Mouse (Mus musculus) regulatory T cell (primary cell): ENCODE data around the gene Vash1.

Experiments used
- in situ Hi-C: fragments of 300-600 bp; cut with MboI, MseI; formaldehyde crosslinking; loops from one replicate; pipeline ENCODE4 v1.15.1; 2025; ENCODE audit warnings: high pct_unique_total_duplicates

The Vash1 gene

DNA sequence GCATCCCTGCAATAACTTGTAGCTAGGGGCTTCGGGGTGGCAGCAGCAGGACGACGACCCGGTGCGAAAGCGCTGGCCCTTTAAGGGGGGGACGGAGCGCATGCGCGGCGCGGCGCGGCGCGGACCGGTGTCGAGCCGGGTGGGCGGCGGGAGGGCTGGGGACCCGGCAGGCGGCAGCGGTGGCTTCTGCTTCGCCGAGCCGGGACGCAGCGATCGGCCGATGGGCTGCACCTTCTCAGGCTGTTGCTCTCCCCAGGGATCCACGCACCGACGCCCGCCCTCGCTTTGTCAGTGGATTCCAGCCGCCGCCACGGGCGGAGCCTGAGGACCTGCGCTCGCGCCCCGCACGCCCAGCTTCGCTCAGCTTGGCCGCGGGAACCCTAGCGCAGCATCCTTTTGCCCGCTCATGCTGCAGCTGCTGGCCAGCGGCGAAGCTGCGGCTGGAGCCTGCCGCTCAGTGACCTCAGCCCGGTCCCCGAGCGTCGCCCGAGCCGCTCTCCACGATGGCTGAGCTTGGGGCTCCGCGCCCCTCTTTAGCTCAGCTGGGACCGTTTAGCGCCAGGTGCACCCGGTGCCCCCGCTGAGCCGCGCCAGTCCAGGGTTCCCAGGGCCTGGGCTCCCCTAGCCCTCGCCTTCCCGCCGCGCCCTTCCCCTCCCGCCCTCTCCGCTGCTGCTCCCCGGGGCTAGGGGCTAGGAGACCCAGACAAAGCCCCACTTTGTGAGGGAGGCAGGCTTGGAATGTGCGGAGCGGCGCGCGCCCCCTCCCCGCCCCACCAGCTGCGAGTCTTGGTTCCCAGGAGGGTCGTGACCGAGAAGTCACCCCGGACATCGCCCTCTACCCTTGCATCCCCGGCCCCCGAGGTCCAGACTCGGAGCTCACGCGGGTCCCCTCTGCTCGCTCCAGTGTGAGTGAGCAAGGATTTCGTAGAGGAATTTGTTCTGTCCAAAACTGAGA, at the start of gene Vash1:
Vash1 (plus strand) TSS at position 110 of the 955 bp plus-strand sequence.
- in situ Hi-C loops, result no loop called here

DNA sequence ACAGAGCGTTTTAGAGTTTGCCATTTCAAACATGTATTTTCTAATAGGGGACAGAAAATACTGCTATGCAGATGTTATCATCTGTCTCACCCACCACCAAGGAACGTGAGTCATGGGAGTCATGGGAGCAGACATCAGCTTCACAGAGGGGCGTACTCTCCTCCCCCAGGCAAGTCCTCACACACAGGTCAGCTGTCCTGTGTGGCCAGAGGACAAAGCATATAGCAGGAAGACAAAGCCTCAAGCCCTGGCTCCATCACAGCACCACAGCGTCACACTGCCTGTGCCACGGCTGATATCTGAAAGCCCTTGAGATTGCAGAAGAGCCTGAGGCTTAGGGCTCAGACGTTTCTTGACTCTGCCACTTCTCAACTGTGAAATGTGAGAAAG, 49.7 kb upstream of the Vash1 start:
- in situ Hi-C loops, result no loop called here

DNA sequence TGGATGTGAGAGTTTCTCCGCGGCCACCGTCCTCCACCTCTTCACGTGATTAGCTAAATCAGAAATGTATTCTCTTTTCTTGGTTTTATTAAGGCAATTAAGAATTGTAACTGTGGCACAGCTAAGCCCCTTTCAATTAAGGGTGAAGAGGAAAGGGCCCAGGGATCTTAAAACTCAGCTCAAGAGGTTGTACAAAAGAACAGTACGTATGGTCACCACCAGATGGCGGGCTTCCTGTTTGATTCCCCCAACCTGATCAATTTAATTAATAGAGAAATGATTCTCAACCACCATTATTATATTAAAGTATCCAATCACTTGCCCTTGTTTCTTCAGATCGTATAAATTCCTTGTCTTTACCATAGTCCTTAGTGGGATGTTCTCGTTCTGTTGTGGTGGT, 36.7 kb upstream of the Vash1 start:
- in situ Hi-C loops, result loop anchor here (5.0 kb wide), 1 partner anchor 76 kb away; no protein-coding TSS in a partner anchor

DNA sequence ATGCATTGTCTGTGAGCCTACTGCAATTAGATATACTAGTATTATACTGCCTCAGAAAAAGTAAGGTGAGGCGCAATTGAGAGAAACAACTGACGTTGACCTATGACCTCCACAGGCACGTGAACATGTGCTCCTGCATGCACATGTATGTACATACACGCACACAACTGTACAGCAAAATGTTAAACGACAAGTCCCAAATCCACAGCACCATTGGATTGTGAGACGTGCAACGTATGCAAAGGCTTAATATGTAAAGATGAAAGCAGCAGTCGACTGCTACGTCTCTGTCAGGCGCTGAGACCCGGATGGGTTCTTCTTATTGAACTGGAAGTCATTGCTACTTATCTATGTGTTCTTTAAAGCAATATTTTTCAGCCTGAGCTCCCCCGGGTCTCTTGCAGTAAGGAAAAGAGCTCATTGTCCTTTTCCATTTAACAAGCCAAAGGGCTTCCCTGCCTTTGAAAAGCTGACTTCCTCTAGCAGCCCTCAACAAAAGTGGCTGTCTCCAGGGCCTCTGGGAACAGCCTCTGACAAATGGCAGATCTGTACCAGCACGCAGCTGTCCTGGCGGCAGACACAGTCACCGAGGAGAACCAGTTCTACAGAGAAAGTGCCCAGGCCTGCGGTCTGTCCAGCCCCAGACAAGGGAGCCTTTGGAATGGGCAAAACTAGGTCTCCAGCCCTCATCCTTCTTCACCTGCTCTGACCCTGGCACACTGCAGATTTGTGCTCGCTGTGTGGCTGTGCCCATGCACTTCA, 33.8 kb upstream of the Vash1 start:
- in situ Hi-C loops, result loop anchor here (5.0 kb wide), 1 partner anchor 73 kb away; no protein-coding TSS in a partner anchor

DNA sequence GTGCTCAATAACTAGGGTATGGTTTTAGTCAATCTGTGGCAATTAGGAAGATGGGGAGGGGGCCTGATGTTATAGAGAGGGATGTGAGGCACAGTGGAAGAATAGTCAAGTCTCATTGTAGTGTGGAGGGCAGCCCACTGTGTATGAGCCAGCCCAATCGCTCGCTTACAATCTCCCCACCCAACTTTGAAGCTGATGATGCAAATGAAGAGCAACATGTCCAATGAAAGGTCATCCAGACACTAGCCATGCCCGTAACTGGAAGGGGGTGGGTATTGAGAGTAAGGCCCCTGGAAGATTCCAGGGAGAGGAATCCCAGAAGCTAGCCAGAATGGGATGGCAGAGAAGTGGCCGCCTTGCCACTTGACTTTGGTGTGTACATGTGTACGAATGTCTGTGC, 33.0 kb upstream of the Vash1 start:
- in situ Hi-C loops, result no loop called here

DNA sequence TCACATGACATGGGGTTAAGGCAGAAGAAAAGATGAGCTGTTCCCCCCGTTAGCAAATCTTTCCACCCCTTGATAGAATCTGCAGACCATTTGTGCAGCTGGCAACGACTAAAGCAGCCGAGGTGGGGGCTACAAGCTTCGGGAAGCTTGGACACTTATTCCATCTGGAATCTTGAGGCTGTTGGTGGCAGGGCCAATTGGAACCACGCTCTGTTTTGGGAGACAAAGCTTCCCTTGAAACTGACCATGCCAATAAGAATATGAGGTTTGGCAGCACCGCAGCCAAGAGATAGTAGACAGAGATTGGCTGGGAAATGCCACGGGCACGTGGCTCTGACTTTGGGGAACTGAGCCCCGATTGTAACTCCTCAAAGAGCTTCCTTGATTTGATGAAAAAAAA, 31.7 kb upstream of the Vash1 start:
- in situ Hi-C loops, result no loop called here

DNA sequence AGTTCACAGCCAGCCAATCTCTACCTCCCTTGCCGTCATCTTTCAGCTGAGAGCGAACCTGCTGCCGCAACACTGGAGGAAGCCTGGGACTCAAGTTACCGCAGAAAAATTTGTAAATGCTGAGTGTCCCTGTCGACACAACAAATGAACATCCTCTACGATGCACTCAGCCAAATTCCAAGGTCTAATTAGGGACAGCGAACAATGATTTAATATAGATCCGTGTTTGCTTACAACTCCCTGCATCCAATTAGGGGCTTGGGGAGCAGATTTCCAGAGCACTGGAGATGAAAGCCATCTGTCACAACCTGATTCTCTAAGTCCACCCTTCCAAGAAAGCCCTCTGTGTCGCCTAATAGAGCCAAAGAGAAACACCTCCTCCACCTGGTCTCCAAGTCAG, 31.2 kb upstream of the Vash1 start:
- in situ Hi-C loops, result no loop called here

DNA sequence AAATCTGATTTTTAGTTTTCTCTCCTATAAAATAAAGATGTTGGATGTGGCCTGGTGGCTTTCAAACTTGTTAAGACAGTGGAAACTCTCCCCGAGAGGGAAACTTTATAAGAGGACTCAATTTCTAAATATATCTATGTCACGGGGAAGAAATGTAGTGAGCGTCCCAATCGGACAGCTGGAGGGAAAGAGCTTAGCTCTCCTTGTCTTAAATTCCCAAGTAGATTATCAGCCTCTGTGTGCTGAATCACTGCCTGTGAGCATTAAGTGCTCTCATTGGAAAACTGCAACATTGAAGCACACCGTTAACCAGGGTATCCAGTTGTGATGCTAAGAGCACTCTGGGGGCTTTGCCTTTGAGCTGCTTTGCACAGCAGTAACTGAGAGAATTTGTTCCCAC, 30.8 kb upstream of the Vash1 start:
- in situ Hi-C loops, result no loop called here

DNA sequence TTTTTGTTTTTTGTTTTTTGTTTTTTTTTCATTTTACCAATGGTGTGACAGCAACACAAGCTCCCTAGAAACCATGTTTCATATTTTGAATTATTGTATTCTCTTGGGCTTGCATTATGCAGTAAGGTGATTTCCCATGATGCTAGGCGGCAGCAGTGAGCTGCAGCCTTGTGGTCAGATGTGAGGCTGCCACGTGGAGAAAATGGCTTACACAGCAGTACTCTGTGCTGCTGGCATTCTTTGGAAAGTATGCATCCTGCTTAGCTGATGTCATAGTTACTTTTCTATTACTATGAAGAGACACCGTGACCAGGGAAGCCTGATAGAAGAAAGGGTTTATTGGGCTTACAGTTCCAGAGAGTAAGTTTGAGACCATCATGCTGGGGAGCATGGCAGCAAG, 30.0 kb upstream of the Vash1 start:
- in situ Hi-C loops, result no loop called here

DNA sequence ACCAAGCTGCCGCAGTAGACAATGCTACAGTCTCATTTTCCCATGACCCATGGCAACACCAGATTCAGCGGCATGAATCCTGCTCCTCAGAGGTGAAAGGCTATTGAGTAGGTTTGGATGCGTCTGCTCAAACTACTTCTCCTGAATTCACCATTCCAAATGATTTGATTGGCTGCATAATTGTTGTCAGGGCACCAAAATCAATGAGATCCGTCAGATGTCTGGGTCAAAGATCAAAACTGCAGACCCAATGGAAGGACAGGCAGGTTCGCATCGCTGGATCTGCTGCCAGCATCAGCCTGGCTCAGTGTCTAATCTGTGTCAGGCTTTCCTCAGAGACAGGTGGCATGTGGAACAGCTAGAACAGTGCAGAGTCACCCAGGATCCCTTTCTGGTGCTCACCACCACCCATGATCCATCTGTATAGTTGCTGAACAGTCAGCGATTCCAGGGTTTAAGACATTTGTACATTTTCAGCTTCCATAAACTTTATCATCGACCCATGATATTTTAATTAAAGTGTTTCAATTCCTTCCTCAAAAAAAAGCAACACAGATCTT, 27.1 kb upstream of the Vash1 start:
- in situ Hi-C loops, result no loop called here

DNA sequence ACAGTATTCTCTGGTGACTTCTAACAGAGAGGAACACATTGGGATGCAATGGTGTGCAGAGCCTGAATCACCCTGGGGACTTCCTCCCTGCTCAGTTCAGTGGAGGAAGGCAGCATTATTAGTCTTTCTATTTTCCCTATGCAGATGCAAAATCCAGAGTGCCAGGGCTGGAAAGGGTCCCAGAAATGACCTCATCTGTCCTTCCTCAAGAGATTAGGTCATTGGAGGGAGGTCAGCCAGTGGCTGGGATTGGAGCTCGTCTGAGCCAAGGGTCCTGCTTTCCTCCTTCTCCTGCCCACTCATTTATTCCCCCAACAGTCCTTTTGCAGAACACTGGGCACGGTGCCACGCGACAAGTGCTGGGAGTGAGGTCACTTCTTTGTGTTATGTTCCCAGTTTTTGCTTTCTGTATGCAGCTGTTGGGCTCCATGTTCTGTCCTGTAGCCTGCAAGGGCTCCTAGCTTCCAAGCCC, 25.9 kb upstream of the Vash1 start:
- in situ Hi-C loops, result no loop called here

DNA sequence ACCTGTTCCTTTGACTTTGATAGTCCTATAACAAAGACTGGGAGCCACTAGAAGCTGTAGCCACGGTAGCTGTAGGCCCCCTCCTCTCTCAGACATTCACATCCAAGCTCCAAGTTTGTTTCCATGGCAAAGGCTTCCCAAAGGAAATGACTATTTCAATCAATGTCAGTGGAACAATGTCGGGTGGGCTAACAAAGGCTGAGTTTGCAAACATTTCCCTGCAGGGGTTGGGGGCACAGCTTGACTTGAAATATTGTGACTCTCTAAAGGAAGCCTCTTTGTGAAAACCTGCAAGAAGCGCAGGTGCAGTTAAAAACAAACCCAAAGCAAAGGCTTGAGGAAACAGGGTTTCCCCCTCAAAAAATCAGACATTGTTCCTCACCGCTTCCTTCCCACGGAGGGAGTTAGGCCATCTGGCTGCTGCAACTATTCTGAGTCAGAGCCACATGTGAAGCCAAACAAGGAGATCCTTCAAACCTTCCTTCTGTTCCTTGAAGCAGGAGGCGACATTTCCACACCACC, 19.0 kb upstream of the Vash1 start:
- in situ Hi-C loops, result no loop called here

DNA sequence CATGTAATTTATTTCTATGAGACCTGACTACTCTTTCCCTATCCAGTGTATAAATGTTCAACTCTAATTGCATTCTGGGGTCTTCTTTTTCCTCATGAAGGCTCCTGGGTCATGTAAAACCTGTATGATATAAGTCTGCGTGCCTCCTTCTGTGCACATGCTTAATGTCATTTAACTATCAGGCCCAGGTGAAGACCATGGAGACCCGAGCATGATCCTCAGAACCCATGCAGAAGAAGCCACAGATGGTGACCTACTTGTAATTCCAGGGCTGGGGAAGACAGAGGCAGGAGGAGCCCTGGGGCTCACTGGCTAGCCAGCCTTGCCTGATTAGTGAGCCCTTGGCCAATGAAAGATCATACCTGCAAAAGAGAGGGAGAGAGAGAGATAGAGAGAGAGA, 18.0 kb upstream of the Vash1 start:
- in situ Hi-C loops, result no loop called here

DNA sequence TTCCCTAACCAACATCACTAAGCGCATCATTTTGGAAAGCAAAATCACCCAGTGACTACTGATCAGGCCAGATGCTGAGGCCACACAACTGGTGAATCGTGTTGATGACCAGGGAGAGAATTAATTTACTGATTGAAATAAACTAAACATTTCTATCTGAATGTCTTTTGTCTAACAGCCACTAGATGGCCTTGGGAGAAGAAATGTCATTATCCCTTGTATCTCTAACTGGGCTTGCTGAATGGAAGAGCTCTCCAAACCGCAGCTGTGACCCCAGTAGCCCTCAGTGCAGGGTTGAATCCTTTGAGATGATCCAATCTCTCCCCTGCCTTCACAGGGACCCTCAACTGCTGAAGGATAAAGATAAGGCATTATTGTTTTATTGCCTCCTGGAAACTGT, 12.8 kb upstream of the Vash1 start:
- in situ Hi-C loops, result no loop called here

DNA sequence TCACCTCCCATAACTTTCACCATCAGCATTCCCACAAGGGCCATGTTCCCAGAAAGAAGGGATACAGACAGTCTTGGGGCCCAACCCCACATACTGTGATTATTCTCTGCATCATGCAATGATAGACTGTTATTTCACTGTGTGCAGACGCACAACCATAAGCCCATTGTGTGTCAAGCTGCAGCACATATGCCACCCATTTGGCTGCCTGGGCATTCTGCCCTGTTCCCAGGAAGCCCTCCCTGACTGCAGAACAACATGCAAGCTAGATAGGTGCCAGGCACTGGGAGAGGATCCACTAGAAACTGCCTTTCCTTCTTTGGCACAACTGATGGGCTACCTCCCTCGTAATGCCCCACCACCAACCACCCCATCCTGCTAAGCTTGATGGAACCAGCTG, 10.1 kb upstream of the Vash1 start:
- in situ Hi-C loops, result no loop called here

DNA sequence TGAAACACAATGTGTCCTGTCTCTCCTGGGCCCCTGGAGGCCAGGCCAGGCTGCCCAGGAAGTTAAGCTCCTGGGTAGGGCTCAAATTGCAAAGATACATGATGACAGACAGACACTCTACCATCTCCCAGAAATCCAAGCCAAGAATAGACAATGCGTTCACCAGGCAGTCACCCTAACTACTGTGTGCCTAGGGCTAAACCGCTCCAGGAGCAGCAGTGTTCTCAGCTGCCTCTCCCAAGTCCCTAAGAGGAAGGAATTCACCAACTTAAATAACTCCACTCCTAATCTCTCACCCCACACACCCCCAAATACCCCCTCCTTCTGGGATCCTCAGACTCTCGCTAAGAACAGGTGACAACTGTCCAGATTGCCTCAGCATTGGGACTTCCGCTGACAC, 6.4 kb upstream of the Vash1 start:
- in situ Hi-C loops, result no loop called here

DNA sequence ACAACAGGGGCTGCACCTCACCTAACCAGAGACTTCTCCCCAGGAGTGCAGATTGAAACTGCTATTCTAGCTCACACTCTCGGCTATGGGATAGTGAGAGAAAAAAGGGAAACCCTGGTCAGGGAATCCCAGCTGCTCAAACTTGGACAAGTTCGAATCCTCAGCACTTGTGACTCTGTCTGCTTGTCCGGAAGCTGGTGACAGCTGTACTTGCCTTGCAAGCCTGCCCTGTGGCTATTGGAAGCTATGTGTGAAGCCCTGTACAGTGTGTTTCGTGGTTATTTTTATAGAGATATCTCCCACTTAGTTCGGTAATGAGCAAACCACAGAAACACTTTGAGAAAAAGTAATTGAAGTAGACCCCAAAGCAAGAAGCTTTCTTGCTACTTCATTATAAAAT, 6.0 kb upstream of the Vash1 start:
- in situ Hi-C loops, result no loop called here

DNA sequence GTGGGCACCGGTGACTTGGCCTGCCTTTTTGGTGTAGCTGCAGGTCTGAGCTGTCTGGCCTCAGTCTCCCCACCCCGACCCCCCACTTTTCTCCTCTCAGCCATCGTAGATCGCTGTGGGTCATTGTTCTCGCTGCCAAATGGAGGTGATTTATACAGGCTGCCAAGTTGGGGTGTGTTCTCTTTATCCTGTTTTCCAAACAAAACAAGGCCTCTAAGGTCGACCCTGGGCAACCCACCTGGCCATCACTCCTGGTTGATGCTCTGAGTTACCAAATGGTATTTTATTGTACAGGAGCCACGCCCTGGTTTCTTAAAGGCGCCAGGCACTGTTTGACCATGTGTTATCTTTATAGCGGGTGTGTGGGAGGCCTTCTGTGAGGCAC, 1.0 kb downstream of the Vash1 start:
- in situ Hi-C loops, result no loop called here

DNA sequence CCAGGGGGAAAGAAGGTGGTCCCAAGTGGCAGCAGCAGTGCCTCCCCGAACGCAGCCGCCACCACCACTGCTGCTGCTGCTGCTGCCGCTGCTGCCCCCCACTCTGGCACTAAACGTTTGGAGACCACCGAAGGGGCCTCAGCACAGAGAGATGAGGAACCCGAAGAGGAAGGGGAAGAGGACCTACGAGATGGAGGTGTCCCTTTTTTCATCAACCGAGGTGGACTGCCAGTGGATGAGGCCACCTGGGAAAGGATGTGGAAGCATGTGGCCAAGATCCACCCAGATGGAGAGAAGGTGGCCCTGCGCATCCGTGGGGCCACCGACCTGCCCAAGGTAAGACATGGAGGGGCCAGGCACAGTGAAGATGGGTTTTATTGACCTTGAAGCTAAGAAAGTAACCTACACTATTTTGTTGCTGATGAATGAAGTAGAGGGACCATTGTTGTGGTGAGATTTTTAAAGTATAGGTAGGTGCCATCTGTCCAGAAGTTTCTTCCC, 1.5 kb downstream of the Vash1 start:
- in situ Hi-C loops, result no loop called here

DNA sequence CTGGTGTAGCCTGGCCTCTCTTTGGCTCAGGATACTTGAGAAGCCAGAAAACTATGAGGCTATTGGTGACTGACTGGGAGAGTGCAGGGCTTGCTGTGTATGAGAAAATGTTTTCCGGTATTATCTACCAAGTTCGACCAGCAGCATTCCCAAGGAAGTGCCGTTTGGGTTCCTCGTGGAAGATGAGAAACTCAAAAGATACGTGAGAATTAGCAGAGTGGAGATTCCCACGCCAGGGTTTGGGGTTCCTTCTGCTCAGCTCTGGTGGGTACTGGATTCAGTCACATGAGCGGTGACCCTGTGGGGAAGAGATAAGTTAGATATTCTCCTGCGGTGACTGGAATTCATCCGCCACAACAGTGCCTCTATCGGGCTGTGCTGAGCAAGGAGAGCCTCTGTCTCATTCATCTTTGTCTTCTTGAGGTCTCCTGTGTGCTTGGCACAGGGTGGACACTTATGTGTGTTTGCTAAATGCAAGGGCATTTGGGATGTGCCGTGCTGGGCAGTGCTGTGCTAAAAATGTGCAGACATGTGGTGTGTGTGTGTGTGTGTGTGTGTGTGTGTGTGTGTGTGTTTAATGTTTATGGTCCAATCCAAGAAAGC, 2.2 kb downstream of the Vash1 start:
- in situ Hi-C loops, result no loop called here

DNA sequence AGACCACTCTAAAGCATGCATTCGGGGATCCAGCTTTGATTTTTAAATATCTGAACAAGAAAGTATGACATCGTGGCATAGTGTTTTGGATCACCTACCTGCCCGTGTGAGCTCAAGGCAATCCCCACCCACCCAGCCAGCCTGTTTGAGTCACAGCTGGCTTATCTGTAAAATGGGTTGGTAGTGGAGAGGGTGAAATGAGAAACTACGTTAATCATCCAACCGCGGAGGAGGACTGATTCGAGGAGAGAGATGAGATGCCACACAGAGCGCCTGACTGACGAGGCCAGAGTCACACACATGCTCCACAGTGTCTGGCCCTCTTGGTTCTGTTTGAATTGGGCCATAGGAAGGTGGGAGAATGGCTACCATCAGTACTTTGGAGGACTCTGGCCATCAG, 3.1 kb downstream of the Vash1 start:
- in situ Hi-C loops, result no loop called here

DNA sequence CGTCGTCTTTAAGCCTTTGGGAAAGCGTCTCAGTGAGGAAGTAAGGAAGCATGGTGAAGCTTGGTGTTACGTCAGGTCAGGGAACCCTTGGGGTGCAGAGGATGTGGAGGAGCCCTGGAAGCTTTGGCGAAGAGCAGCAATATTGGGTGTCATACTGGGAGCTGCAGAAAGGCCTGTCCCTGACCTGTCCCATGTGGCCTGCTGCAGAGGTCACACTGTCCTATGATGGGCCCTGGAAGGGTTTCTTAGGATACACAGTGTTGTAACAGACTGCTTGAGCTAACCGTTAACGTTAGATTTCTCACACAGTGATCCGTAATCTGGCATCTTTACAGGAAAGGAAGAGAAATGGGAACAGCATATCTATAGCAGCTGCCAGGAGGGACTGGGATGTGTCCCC, 3.7 kb downstream of the Vash1 start:
- in situ Hi-C loops, result no loop called here
